ENCODE assay signal across 9 mouse cellular contexts in the genomic region with DNA sequence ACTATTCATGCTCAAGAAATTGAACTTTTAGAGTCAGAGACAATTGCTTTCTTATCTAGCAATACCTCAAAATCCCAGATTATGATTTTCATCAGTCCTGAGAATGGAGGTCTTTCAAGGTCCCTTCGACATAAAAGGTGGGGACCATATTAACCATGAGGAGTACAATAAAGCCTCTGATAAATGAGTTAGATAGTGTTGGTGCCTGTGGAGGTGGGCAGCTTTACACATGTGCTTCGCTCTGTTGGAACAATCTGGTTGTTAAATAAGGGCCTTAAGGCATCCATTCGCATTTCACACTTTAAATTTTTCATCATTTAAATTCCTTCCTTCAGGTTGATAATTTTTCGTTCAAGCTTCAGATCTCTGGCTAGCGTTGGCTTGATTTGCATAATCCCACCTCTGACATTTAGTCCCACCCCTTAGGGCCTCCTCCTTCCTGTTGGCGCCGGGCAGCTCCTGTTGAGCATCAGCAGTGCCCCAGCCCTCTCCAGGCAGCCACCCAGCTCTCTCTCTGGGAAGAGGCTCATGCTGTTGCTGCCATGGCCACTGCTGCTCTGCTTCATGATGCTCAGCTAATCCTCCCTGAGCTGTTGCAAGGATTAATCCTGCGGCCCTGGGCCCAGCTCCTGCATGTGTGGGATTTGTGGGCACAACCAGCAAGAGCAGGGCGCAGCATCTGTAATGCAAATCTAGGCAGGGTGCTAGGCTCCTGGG. TPM values are rescaled to one million over a fixed set of nuclear protein-coding genes. Genes with fewer than 3 reads are reported as not detected.
DNase-seq lines count a peak whose midpoint lies in the region; ATAC-seq and TF ChIP-seq lines count a peak whose summit lies in the region.
"Had no signal": no experiment of that assay in that cellular context is flagged by ENCODE, and none has a peak within 500 bp of the region (broad histone marks: within the 10 kb centered on the region; RNA-seq: fewer than 3 reads in every experiment).

No protein-coding gene starts in this region.

- ATAC-seq in forebrain, embryonic 15.5 days (replicated peaks): peak; percentile 71
- ATAC-seq in limb, embryonic 11.5 days (ENCODE audit: insufficient number of reproducible peaks, low FRiP score, low TSS enrichment, low read depth): no peak

- no peak overlapping the region for H3K4me3 ChIP-seq in CH12.LX (replicated peaks in 1 of 3; ENCODE audit: low read depth in 2 of 3, low read length in 2 of 3, poor library complexity in 1 of 3)
- H3K4me3 ChIP-seq in forebrain, embryonic 15.5 days: no peak overlapping the region
- H3K4me3 ChIP-seq in limb, embryonic 11.5 days (ENCODE audit: low read depth, low read length): no peak overlapping the region
- H3K4me3 ChIP-seq: embryonic facial prominence, embryonic 15.5 days had no signal

- H3K4me2 ChIP-seq in CH12.LX (ENCODE audit: insufficient read depth, low read depth, poor library complexity, severe bottlenecking): 0 out of 2 replicates have a peak overlapping the region, but pooled peaks have one; percentile 4
- no peak overlapping the region for H3K4me2 ChIP-seq in forebrain, embryonic 15.5 days (replicated peaks)
- H3K4me2 ChIP-seq in limb, embryonic 11.5 days (ENCODE audit: low read depth, severe bottlenecking): peak overlapping the region; percentile 22; the same call in 1 of the 2 replicates
- H3K4me2 ChIP-seq: embryonic facial prominence, embryonic 15.5 days had no signal

- no peak for TF ChIP-seq RAD21 in CH12.LX (IDR thresholded peaks at IDR 0.05; ENCODE audit: low read depth, low read length)

- H3K9ac ChIP-seq in CH12.LX (ENCODE audit: insufficient read depth, low read depth): no peak overlapping the region
- no peak overlapping the region for H3K9ac ChIP-seq in forebrain, embryonic 15.5 days (replicated peaks)
- H3K9ac ChIP-seq in limb, embryonic 11.5 days (ENCODE audit: low read length): no peak overlapping the region
- H3K9ac ChIP-seq: embryonic facial prominence, embryonic 15.5 days; liver, embryonic 14.5 days had no signal

- H3K9me3 ChIP-seq in CH12.LX (replicated peaks; ENCODE audit: low read length): no peaks in the 10 kb centered on the region
- no peaks in the 10 kb centered on the region for H3K9me3 ChIP-seq in forebrain, embryonic 15.5 days
- H3K9me3 ChIP-seq in limb, embryonic 11.5 days (ENCODE audit: control insufficient read depth, low read length): no peaks in the 10 kb centered on the region
- H3K9me3 ChIP-seq: embryonic facial prominence, embryonic 15.5 days had no signal

- DNase-seq in CH12.LX (ENCODE audit: extremely low read depth) (no peak), MN1 (ENCODE audit: low spot score) (peak; percentile 54)
- peak; percentile 32 for DNase-seq in limb, embryonic 11.5 days (ENCODE audit: low spot score)
- DNase-seq in ovary, adult 18-20 months (ENCODE audit: low spot score): no peak
- no peak for DNase-seq in spleen, postnatal 10 days (ENCODE audit: low spot score in 2 of 2)
- no peak for DNase-seq in urinary bladder, adult 18-20 months (ENCODE audit: low spot score in 2 of 2)

- no peaks in the 10 kb centered on the region for H3K36me3 ChIP-seq in CH12.LX (replicated peaks in 1 of 2; ENCODE audit: control insufficient read depth in 1 of 2, insufficient read depth in 1 of 2, low read length in 1 of 2)
- no peaks in the 10 kb centered on the region for H3K36me3 ChIP-seq in forebrain, embryonic 15.5 days
- H3K36me3 ChIP-seq in limb, embryonic 11.5 days (ENCODE audit: control insufficient read depth, insufficient read depth, low read length): no peaks in the 10 kb centered on the region
- H3K36me3 ChIP-seq: embryonic facial prominence, embryonic 15.5 days had no signal

- H3K27ac ChIP-seq in CH12.LX (ENCODE audit: insufficient read depth, low read depth): no peak overlapping the region
- H3K27ac ChIP-seq in forebrain, embryonic 15.5 days (replicated peaks): no peak overlapping the region
- H3K27ac ChIP-seq in limb, embryonic 11.5 days (replicated peaks; ENCODE audit: low read depth, low read length): no peak overlapping the region
- H3K27ac ChIP-seq: embryonic facial prominence, embryonic 15.5 days; liver, embryonic 14.5 days had no signal

- 19% methylated on average over 9 of the region's 9 CpGs for WGBS in forebrain, embryonic 15.5 days
- 17% methylated on average over 9 of the region's 9 CpGs for WGBS in limb, embryonic 11.5 days

- TF ChIP-seq CTCF in CH12.LX (conservative IDR thresholded peaks at IDR 0.05 in 1 of 2, IDR thresholded peaks at IDR 0.05 in 1 of 2; ENCODE audit: low read depth in 2 of 2, low read length in 2 of 2): no peak

- no peaks in the 10 kb centered on the region for H3K79me2 ChIP-seq in CH12.LX (replicated peaks; ENCODE audit: control insufficient read depth, extremely low read depth, insufficient read depth, poor library complexity, severe bottlenecking)

- TF ChIP-seq EP300 in CH12.LX (IDR thresholded peaks at IDR 0.05; ENCODE audit: low read length): no peak

- in situ Hi-C loops in CH12.LX (cut with MboI; ENCODE audit: low pct_ligation_motif_present, low pct_unique_long_range_greater_than_20kb, low sequenced_read_pairs): no loop called here

- 0 out of 4 replicates have a peak, but pooled peaks cover 0 to 4% of the 10 kb centered on the region in 2 experiments for H3K4me1 ChIP-seq in CH12.LX (ENCODE audit: control insufficient read depth in 1 of 2, insufficient read depth in 2 of 2)
- H3K4me1 ChIP-seq in forebrain, embryonic 15.5 days: peaks cover 10% of the 10 kb centered on the region
- 0 out of 2 replicates have a peak, but pooled peaks cover 2% of the 10 kb centered on the region for H3K4me1 ChIP-seq in limb, embryonic 11.5 days (ENCODE audit: control insufficient read depth, insufficient read depth, low read length)
- H3K4me1 ChIP-seq: embryonic facial prominence, embryonic 15.5 days had no signal

- no peak for TF ChIP-seq POLR2A in CH12.LX (IDR thresholded peaks at IDR 0.05; ENCODE audit: low read depth, low read length)

- peaks cover 92% of the 10 kb centered on the region for H3K27me3 ChIP-seq in CH12.LX (replicated peaks)
- no peaks in the 10 kb centered on the region for H3K27me3 ChIP-seq in forebrain, embryonic 15.5 days
- no peaks in the 10 kb centered on the region for H3K27me3 ChIP-seq in limb, embryonic 11.5 days (ENCODE audit: control insufficient read depth, insufficient read depth, low read length)
- H3K27me3 ChIP-seq: embryonic facial prominence, embryonic 15.5 days had no signal

- dilution Hi-C loops in CH12.LX (cut with MboI; ENCODE audit: extremely low pct_ligation_motif_present, extremely low pct_unique_long_range_greater_than_20kb, low sequenced_read_pairs): no loop called here

TF ChIP-seq in CH12.LX, 34 proteins besides CTCF, POLR2A, EP300 and RAD21:
- TF ChIP-seq MAX (IDR thresholded peaks at IDR 0.05; ENCODE audit: low read length): no peak
- TF ChIP-seq POLR2AphosphoS2 (IDR thresholded peaks at IDR 0.05; ENCODE audit: low read depth, low read length): no peak
- no peak for TF ChIP-seq ETS1 (conservative IDR thresholded peaks at IDR 0.05; ENCODE audit: low read depth, low read length)
- no peak for TF ChIP-seq CHD2 (IDR thresholded peaks at IDR 0.05; ENCODE audit: low read length)
- TF ChIP-seq JUN (IDR thresholded peaks at IDR 0.05; ENCODE audit: insufficient read depth, low read depth, low read length): no peak
- no peak for TF ChIP-seq PAX5 (IDR thresholded peaks at IDR 0.05; ENCODE audit: low read length)
- TF ChIP-seq CHD1 (IDR thresholded peaks at IDR 0.05; ENCODE audit: low read depth, low read length): no peak
- TF ChIP-seq NRF1 (IDR thresholded peaks at IDR 0.05; ENCODE audit: low read depth, low read length): no peak
- TF ChIP-seq USF1 (IDR thresholded peaks at IDR 0.05; ENCODE audit: low read depth, low read length): no peak
- TF ChIP-seq TBP (conservative IDR thresholded peaks at IDR 0.05; ENCODE audit: low read depth, low read length): no peak
- TF ChIP-seq RCOR1 (conservative IDR thresholded peaks at IDR 0.05; ENCODE audit: low read depth, low read length): no peak
- TF ChIP-seq MXI1 (IDR thresholded peaks at IDR 0.05; ENCODE audit: low read depth, low read length): no peak
- no peak for TF ChIP-seq E2F4 (IDR thresholded peaks at IDR 0.05; ENCODE audit: insufficient replicate concordance, low read depth, low read length)
- no peak for TF ChIP-seq ELF1 (IDR thresholded peaks at IDR 0.05; ENCODE audit: low read depth, low read length)

RNA-seq across cellular contexts. Expression of gene Iqsec3, which starts 25.5 kb away (rescaled TPM):
- total RNA-seq in CH12.LX (2012; rRNA removed) (not detected in 2 replicates), CH12.LX (2014; rRNA removed) (not detected in 2 replicates)
- not detected in 2 replicates for polyA plus RNA-seq in CH12.LX (2012; ENCODE audit: insufficient read length, low read depth)
- polyA plus RNA-seq in forebrain, embryonic 15.5 days (2015; fragmentation: Nextera tagmentation; extraction: Ambion mirVana): 4.8 and 5.1 TPM in 2 replicates
- 0.07 TPM in 1 of 2 replicates, not detected in the other for polyA plus RNA-seq in limb, embryonic 11.5 days (2014; fragmentation: Nextera tagmentation; extraction: Ambion mirVana)

Comparison
In these comparisons a context has a peak if more than half of its experiments do, and no peak if none do; other contexts are left out.
1. DNase-seq: peak in MN1 (single experiment) and limb, embryonic 11.5 days (single experiment); none in CH12.LX (single experiment), ovary, adult 18-20 months (single experiment), spleen, postnatal 10 days (0 of 2) and urinary bladder, adult 18-20 months (0 of 2).